Mouse (Mus musculus): ENCODE measurements at regions not wholly inside any gene's neighbourhood (a gene's known extent, or its start where the extent isn't known, plus 50 kb on each side); places are given as distances from the start of the nearest gene placed in this dataset.

- Histone ChIP-seq H3K36me3 (ENCODE audit: control insufficient read depth, insufficient read depth, low read length) (no peaks in the 10 kb centered on the region), H3K9me3 (ENCODE audit: control insufficient read depth, low read length) (no peaks in the 10 kb centered on the region), H3K4me1 (replicated peaks; ENCODE audit: control insufficient read depth, insufficient read depth, low read length) (no peaks in the 10 kb centered on the region), H3K4me2 (replicated peaks; ENCODE audit: low read depth, low read length) (no peak overlapping the region), H3K9ac (ENCODE audit: low read depth, low read length) (no peak overlapping the region), H3K27me3 (ENCODE audit: control insufficient read depth, insufficient read depth, low read length) (no peaks in the 10 kb centered on the region), H3K4me3 (ENCODE audit: low read depth, low read length) (no peak overlapping the region), H3K27ac (ENCODE audit: low read depth, low read length) (no peak overlapping the region)
- 75% methylated on average over 6 of the region's 6 CpGs for WGBS
- no peak for ATAC-seq (ENCODE audit: low FRiP score)
- no peak for DNase-seq (ENCODE audit: low spot score)
Measured at GRCm38 (mm10) chr7:116963839-116964238, 416.9 kb upstream of the Xylt1 start.

- H3K36me3 ChIP-seq (ENCODE audit: control insufficient read depth, insufficient read depth, low read length) = no peaks in the 10 kb centered on the region
- no peak overlapping the region for H3K4me2 ChIP-seq (replicated peaks; ENCODE audit: low read depth, low read length)
- H3K27ac ChIP-seq (ENCODE audit: low read depth, low read length) = no peak overlapping the region
- 68% methylated on average over 2 of the region's 2 CpGs for WGBS
- H3K9ac ChIP-seq (ENCODE audit: low read depth, low read length) = no peak overlapping the region
- no peak for ATAC-seq (ENCODE audit: low FRiP score)
- no peaks in the 10 kb centered on the region for H3K4me1 ChIP-seq (replicated peaks; ENCODE audit: control insufficient read depth, insufficient read depth, low read length)
- H3K4me3 ChIP-seq (ENCODE audit: low read depth, low read length) = no peak overlapping the region
- H3K27me3 ChIP-seq (ENCODE audit: control insufficient read depth, insufficient read depth, low read length) = no peaks in the 10 kb centered on the region
- DNase-seq (ENCODE audit: low spot score) = no peak
- H3K9me3 ChIP-seq (ENCODE audit: control insufficient read depth, low read length) = no peaks in the 10 kb centered on the region
Measured at GRCm38 (mm10) chr7:116991351-116991750, 389.4 kb upstream of the Xylt1 start.

- Histone ChIP-seq H3K27ac (ENCODE audit: low read depth, low read length) (no peak overlapping the region), H3K4me2 (replicated peaks; ENCODE audit: low read depth, low read length) (no peak overlapping the region), H3K9me3 (ENCODE audit: control insufficient read depth, low read length) (no peaks in the 10 kb centered on the region), H3K27me3 (ENCODE audit: control insufficient read depth, insufficient read depth, low read length) (no peaks in the 10 kb centered on the region), H3K9ac (ENCODE audit: low read depth, low read length) (no peak overlapping the region), H3K4me1 (replicated peaks; ENCODE audit: control insufficient read depth, insufficient read depth, low read length) (no peaks in the 10 kb centered on the region), H3K36me3 (ENCODE audit: control insufficient read depth, insufficient read depth, low read length) (no peaks in the 10 kb centered on the region), H3K4me3 (ENCODE audit: low read depth, low read length) (no peak overlapping the region)
- ATAC-seq (ENCODE audit: low FRiP score) = no peak
- DNase-seq (ENCODE audit: low spot score) = no peak
Measured at GRCm38 (mm10) chr7:116992166-116992565, 388.6 kb upstream of the Xylt1 start.

DNA sequence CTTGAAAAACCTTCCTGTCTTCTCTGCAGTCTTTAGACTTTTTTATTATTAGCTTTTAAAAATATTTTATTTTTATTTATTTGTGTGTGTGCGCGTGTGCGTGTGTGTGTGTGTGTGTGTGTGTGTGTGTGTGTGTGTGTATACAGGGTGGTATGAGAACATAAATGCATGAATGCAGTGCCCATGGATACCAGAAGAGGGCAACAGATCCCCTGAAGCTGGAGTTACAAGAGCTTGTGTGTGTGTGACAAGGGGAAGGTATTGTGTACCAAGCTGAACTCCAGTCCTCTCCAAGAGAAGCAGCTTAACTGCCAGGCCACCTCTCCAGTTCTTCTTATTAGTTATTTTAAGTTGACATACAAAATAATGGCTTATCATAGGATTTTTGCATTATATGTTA lies 385.0 kb upstream of the Xylt1 start:
- Histone ChIP-seq H3K27me3 (ENCODE audit: control insufficient read depth, insufficient read depth, low read length) (no peaks in the 10 kb centered on the region), H3K4me2 (replicated peaks; ENCODE audit: low read depth, low read length) (no peak overlapping the region), H3K36me3 (ENCODE audit: control insufficient read depth, insufficient read depth, low read length) (no peaks in the 10 kb centered on the region), H3K27ac (ENCODE audit: low read depth, low read length) (no peak overlapping the region), H3K4me3 (ENCODE audit: low read depth, low read length) (no peak overlapping the region), H3K4me1 (replicated peaks; ENCODE audit: control insufficient read depth, insufficient read depth, low read length) (no peaks in the 10 kb centered on the region), H3K9ac (ENCODE audit: low read depth, low read length) (no peak overlapping the region), H3K9me3 (ENCODE audit: control insufficient read depth, low read length) (no peaks in the 10 kb centered on the region)
- WGBS = 96% methylated on average over 3 of the region's 3 CpGs
- ATAC-seq (ENCODE audit: low FRiP score) = no peak
- DNase-seq (ENCODE audit: low spot score) = peak; percentile 31

GRCm38 (mm10) chr7:117003167-117003566 lies 377.6 kb upstream of the Xylt1 start:
- Histone ChIP-seq H3K9me3 (ENCODE audit: control insufficient read depth, low read length) (no peaks in the 10 kb centered on the region), H3K27ac (ENCODE audit: low read depth, low read length) (no peak overlapping the region), H3K4me2 (replicated peaks; ENCODE audit: low read depth, low read length) (no peak overlapping the region), H3K4me1 (replicated peaks; ENCODE audit: control insufficient read depth, insufficient read depth, low read length) (no peaks in the 10 kb centered on the region), H3K9ac (ENCODE audit: low read depth, low read length) (no peak overlapping the region), H3K4me3 (ENCODE audit: low read depth, low read length) (no peak overlapping the region), H3K27me3 (ENCODE audit: control insufficient read depth, insufficient read depth, low read length) (no peaks in the 10 kb centered on the region), H3K36me3 (ENCODE audit: control insufficient read depth, insufficient read depth, low read length) (no peaks in the 10 kb centered on the region)
- ATAC-seq (ENCODE audit: low FRiP score) (no peak), DNase-seq (ENCODE audit: low spot score) (no peak)

- no peaks in the 10 kb centered on the region for H3K27me3 ChIP-seq (ENCODE audit: control insufficient read depth, insufficient read depth, low read length)
- H3K4me3 ChIP-seq (ENCODE audit: low read depth, low read length) = no peak overlapping the region
- WGBS = 90% methylated on average over 1 of the region's 1 CpGs
- ATAC-seq (ENCODE audit: low FRiP score) (no peak), DNase-seq (ENCODE audit: low spot score) (no peak)
- H3K4me1 ChIP-seq (replicated peaks; ENCODE audit: control insufficient read depth, insufficient read depth, low read length) = no peaks in the 10 kb centered on the region
- H3K9me3 ChIP-seq (ENCODE audit: control insufficient read depth, low read length) = no peaks in the 10 kb centered on the region
- no peak overlapping the region for H3K4me2 ChIP-seq (replicated peaks; ENCODE audit: low read depth, low read length)
- H3K36me3 ChIP-seq (ENCODE audit: control insufficient read depth, insufficient read depth, low read length) = no peaks in the 10 kb centered on the region
- H3K27ac ChIP-seq (ENCODE audit: low read depth, low read length) = no peak overlapping the region
- H3K9ac ChIP-seq (ENCODE audit: low read depth, low read length) = no peak overlapping the region
Measured at GRCm38 (mm10) chr7:117018349-117018748, 362.4 kb upstream of the Xylt1 start.

DNA sequence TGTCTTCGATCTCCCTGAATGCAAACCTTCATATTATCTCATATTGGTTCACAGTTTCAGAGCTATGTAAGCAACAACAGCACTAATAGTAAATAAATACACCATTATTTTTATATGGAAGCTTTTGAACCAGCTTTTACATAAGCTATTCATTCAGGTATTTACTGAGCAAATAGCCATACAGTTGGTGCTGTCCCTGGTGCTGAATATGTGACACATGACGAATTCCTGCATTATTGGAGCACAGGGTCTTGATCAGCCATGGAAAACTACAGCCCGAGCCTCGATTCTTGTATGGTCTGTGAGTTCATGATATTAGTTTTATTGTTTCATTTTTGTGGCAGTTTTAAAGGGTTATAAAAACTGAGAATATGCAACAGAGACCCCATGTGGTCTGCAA lies 359.1 kb upstream of the Xylt1 start:
- Histone ChIP-seq H3K4me2 (replicated peaks; ENCODE audit: low read depth, low read length) (no peak overlapping the region), H3K27ac (ENCODE audit: low read depth, low read length) (no peak overlapping the region), H3K9ac (ENCODE audit: low read depth, low read length) (no peak overlapping the region), H3K4me3 (ENCODE audit: low read depth, low read length) (no peak overlapping the region), H3K4me1 (replicated peaks; ENCODE audit: control insufficient read depth, insufficient read depth, low read length) (no peaks in the 10 kb centered on the region), H3K36me3 (ENCODE audit: control insufficient read depth, insufficient read depth, low read length) (no peaks in the 10 kb centered on the region), H3K9me3 (ENCODE audit: control insufficient read depth, low read length) (no peaks in the 10 kb centered on the region), H3K27me3 (ENCODE audit: control insufficient read depth, insufficient read depth, low read length) (no peaks in the 10 kb centered on the region)
- DNase-seq (ENCODE audit: low spot score) = peak; percentile 66
- WGBS = 69% methylated on average over 4 of the region's 4 CpGs
- ATAC-seq (ENCODE audit: low FRiP score) = no peak

DNA sequence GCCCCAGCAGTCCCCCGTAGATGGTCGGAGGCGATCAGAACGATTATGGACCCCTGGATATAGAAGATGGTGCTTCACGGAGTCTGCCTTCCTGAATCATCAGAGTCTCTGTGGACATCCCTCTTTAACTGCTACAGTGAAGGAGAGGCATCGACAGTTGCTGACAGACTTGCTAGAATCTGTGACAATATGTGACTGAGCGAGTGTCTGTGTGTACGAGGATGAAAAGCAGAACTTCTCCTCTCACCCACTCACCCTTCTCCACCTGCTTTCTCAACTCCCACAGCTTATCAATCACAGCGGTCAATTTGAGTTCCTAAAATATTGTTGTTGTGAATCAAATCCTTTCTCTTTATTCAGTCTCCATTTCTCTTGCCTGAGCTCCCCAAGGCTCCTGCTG lies 335.9 kb upstream of the Xylt1 start:
- H3K4me1 ChIP-seq (replicated peaks; ENCODE audit: control insufficient read depth, insufficient read depth, low read length) = no peaks in the 10 kb centered on the region
- H3K27ac ChIP-seq (ENCODE audit: low read depth, low read length) = no peak overlapping the region
- H3K27me3 ChIP-seq (ENCODE audit: control insufficient read depth, insufficient read depth, low read length) = no peaks in the 10 kb centered on the region
- DNase-seq (ENCODE audit: low spot score) = no peak
- H3K36me3 ChIP-seq (ENCODE audit: control insufficient read depth, insufficient read depth, low read length) = no peaks in the 10 kb centered on the region
- H3K4me3 ChIP-seq (ENCODE audit: low read depth, low read length) = no peak overlapping the region
- H3K9ac ChIP-seq (ENCODE audit: low read depth, low read length) = no peak overlapping the region
- no peak overlapping the region for H3K4me2 ChIP-seq (replicated peaks; ENCODE audit: low read depth, low read length)
- 88% methylated on average over 9 of the region's 9 CpGs for WGBS
- H3K9me3 ChIP-seq (ENCODE audit: control insufficient read depth, low read length) = no peaks in the 10 kb centered on the region
- no peak for ATAC-seq (ENCODE audit: low FRiP score)

GRCm38 (mm10) chr7:117049249-117049648 lies 331.5 kb upstream of the Xylt1 start:
- DNase-seq (ENCODE audit: low spot score) (no peak), ATAC-seq (ENCODE audit: low FRiP score) (no peak)
- Histone ChIP-seq H3K36me3 (ENCODE audit: control insufficient read depth, insufficient read depth, low read length) (no peaks in the 10 kb centered on the region), H3K9me3 (ENCODE audit: control insufficient read depth, low read length) (no peaks in the 10 kb centered on the region), H3K27ac (ENCODE audit: low read depth, low read length) (no peak overlapping the region), H3K9ac (ENCODE audit: low read depth, low read length) (no peak overlapping the region), H3K27me3 (ENCODE audit: control insufficient read depth, insufficient read depth, low read length) (no peaks in the 10 kb centered on the region), H3K4me1 (replicated peaks; ENCODE audit: control insufficient read depth, insufficient read depth, low read length) (no peaks in the 10 kb centered on the region), H3K4me3 (ENCODE audit: low read depth, low read length) (no peak overlapping the region), H3K4me2 (replicated peaks; ENCODE audit: low read depth, low read length) (no peak overlapping the region)
